Mouse (Mus musculus) adrenal gland, postnatal 25 days (tissue): ENCODE data around the gene Zfp300. TPM values are rescaled to one million over a fixed set of nuclear protein-coding genes. Genes with fewer than 3 reads are reported as not detected.

ENCODE experiments used
- DNase-seq: peaks from one replicate; pipeline ENCODE4 v3.0.0; 2021; ENCODE audit warnings: mixed read lengths
- long read RNA-seq: library from polyadenylated mRNA; stranded (forward); transcript quantifications from one replicate; pipeline ENCODE4 v2.0.0, GENCODE M21; 2021
- total RNA-seq: library from RNA; stranded (reverse); gene quantifications from 2 replicates; pipeline ENCODE4 v1.2.3, GENCODE M21; 2021

Zfp300 gene
- 2.2 and 3.0 TPM in 2 replicates for total RNA-seq
- long read RNA-seq: 0 reads

DNA sequence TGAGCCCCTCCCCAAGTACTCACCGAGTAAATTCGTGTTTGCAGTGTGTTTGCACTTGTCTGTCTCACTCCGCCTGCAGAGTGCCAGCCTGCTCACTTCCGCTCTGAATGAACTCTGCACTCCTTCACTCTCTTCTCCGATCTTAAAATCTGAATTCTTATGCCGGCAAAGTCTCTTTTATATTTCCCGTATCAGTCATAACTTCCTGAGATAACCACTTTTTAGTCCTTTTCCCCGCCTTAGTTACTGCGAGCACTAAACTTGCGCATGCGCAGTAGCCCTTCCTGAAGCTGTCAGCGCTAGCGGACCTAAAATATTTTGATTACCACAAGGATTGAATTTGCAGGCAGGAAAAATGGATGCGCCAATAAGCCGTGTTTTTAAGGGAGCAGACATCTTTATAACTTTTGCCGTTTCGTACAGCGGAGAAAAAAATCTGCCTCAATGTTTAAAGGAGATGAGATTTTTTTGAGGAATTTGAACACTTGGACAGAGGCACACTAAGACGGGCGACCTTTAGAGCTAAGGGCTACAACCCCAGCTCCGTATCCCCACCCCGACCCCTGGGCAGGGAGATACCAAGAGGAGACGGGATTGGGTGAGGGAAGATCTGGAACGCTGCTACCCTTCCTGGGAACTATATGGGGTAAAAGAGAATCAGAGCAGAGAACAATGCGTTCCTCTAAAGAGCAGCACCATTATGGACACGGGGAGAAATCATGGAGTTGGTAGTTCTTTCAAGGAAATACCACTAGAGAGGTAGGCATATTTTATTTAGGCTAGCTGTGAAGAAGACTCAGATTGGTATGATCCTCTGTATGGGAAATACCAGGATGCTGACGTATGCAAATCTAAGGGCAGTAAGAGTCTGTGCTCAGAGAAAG lies at the start of gene Zfp300:
Zfp300 (minus strand) TSS at position 545 of the 884 bp plus-strand sequence.
- peak; percentile 74 for DNase-seq

DNA sequence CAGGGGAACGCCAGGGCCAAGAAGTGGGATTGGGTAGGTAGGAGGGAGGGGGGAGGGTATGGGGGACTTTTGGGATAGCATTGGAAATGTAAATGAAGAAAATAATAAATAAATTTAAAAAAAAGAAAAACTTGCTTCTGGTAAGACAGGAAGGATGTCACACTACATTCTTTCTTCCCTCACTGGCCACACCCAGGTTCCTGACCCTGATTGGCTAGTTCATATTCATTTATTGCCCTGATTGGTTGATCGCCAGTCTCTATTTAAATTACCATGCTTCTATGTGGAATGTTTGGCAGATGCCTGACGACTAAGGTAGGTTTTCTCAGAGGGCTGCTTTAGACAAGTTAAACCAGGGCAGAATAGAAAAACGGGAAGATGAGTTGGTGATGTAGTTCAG lies 26.2 kb upstream of the Zfp300 start, which contains the start of gene Ssxa1:
Ssxa1 (plus strand) TSS at position 301 of the 400 bp plus-strand sequence.
- DNase-seq: no peak

DNA sequence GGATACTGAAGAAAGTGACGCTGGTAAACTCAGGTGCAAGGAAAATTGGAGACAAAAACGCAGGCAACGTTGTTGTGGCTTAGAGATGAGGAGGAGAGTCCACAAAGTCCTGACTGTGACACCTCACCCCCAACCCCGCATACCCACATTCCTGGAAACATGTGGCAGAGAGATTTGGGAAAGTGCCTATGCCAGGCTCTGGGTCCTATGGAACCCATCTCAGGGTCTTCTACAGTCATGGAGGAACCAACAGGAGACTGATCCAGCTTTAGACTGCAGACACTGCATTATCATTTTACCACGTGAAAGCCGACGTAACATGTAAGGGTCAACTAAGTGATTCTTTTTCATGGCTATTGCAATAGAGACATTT lies 526 bp upstream of the Zfp300 start:
- DNase-seq: no peak

DNA sequence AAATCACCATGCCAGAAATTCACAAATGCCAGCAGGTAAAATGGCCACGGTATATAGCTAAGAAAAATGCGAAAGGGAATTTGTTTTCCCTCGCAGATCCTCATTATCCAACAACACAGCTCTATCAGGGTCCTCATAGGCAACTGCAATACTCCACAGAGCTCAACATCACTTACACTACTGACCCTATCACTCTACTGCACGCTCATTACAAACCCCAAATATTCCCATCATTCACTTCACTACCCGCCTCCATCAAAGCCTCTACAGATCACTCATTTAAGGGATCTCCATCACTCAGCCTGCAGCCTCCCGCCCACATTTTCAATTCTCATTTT lies 713 bp downstream of the Zfp300 start:
- no peak for DNase-seq

DNA sequence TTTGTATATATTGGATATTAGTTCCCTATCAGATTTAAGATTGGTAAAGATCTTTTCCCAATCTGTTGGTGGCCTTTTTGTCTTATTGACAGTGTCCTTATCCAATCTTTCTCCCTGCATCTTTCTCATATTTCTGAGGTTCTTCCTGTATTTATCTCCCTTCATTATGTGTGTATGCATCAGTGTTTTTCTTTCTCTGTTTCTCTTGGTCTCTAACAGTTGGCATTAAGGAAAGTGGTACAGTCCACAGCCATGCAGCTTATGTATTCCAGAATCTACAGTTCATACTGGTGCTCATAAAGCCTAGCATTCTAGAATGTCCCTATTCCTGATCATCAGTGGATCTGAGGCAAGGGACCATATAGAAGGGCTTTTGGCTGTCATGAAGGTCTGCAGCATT lies 21.2 kb downstream of the Zfp300 start, which contains the start of gene Spaca5:
Spaca5 (plus strand) TSS at position 301 of the 400 bp plus-strand sequence.
- no peak for DNase-seq

DNA sequence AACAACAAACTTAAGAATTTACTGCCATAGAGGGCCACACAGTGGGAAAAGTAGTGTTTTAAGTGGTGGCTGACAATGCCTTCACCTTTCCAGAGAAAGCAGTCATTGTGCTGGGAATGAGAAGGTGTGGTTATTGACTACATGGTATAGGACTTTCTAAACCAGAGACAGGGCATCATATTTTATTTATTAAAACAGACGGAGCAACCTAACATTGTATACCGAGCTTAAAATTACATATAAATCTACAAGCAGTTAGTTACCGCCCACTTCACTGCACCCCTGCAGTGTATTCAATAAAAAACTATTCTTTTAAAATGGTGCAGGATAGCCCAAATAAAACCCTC lies 26.8 kb downstream of the Zfp300 start:
- DNase-seq: no peak

DNA sequence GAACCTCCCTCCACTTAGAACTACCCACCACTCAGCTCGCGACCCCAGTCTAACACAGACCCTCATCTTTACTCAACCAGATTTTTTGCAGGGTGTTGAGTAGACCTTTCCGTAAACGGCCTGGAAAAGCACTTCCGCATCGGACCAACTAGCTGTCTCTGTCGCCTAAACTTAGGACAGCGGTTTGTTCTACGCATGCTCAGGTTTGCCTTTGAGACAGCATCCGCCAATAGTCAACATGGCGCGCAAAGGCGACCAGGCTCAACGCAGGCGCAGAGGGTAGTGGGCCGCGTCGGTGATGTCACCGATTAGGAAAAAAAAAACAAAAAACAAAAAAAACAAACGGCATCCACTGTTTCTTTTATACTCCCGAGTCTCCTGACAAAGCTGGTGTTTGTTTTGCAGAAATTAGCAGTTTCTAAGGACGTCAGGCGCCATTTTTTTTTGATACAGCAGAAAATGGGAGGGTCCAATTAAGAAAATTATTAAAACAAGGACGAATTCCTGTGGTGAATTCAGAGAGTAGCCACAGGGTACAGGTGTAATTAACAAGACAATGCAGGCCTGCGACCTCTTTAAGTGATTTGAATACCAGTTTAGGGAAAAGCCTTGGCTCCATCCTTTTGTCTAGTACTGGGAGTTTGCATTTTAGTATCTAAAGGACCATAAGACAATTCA lies 27.3 kb downstream of the Zfp300 start, which contains the start of gene Zfp182:
Zfp182 (minus strand) TSS at position 451 of the 678 bp plus-strand sequence.
- DNase-seq: peak; percentile 70

DNA sequence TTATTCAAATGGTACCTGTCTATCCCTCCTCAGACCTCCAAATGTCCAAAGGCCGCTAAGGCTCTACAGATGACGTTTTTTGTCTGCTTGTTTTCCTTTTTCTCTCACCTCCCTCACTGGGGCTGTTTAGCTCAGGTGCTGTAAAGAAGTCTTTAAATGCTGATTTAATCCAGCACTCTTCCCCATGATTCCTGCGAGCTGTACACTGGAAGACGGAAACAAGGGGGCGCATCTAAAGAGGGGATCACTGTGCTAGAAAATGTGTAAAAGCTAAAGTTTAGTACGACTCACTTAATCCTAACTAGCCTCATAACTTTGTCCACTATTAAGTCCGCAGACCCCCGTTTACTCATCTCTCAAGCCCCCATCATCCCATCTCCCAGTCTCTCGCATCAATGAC lies 27.9 kb downstream of the Zfp300 start:
- DNase-seq: no peak

Other genes starting within 250 kb of the Zfp300 start
- 29.4 and 31.1 TPM in 2 replicates for gene Timp1, start 219.4 kb downstream of the Zfp300 start, total RNA-seq
- 7.2 and 9.2 TPM in 2 replicates for gene Syn1, start 168.5 kb downstream of the Zfp300 start, total RNA-seq
- 9.4 and 9.8 TPM in 2 replicates for gene Cfp, start 158.0 kb downstream of the Zfp300 start, total RNA-seq
- 19.0 and 21.6 TPM in 2 replicates for gene Elk1, start 138.9 kb downstream of the Zfp300 start, total RNA-seq
- 27.9 and 35.6 TPM in 2 replicates for gene Uxt, start 127.5 kb downstream of the Zfp300 start, total RNA-seq
- gene Zfp182, start 27.2 kb downstream of the Zfp300 start, total RNA-seq: 8.9 and 9.0 TPM in 2 replicates
- gene Spaca5, start 21.1 kb downstream of the Zfp300 start, total RNA-seq: not detected in 2 replicates
- not detected in 2 replicates for gene Ssxa1, start 26.3 kb upstream of the Zfp300 start, total RNA-seq
- not detected in 2 replicates for gene Gm21876, start 86.1 kb upstream of the Zfp300 start, total RNA-seq